Mouse (Mus musculus) limb, embryonic 15.5 days (tissue): ENCODE measurements around the gene Ccnd1. TPM values are rescaled to one million over a fixed set of nuclear protein-coding genes. Genes with fewer than 3 reads are reported as not detected.

Source experiments
- ATAC-seq: fragments of 200-750 bp; cut with Nextera tagmentation; 2 replicates; pipeline ENCODE4 v1.8.0; 2017; ENCODE audit warnings: low read depth, moderate TSS enrichment; ENCODE audit not compliant: insufficient number of reproducible peaks, low FRiP score, low TSS enrichment
- H3K27ac ChIP-seq: fragments of 300-500 bp; sonication (generic); 2 replicates; pipeline ENCODE4 v1.5.1; 2015; ENCODE audit warnings: moderate library complexity, mild to moderate bottlenecking, inconsistent platforms
- H3K27me3 ChIP-seq: fragments of 300-500 bp; sonication (generic); 2 replicates; pipeline ENCODE4 v1.6.1; 2015; ENCODE audit warnings: inconsistent platforms
- H3K36me3 ChIP-seq: fragments of 300-500 bp; sonication (generic); 2 replicates; pipeline ENCODE4 v1.6.1; 2015; ENCODE audit warnings: inconsistent platforms
- H3K4me1 ChIP-seq: fragments of 300-500 bp; sonication (generic); 2 replicates; pipeline ENCODE4 v1.6.1; 2015; ENCODE audit warnings: inconsistent platforms
- H3K4me2 ChIP-seq: fragments of 300-500 bp; sonication (generic); 2 replicates; pipeline ENCODE4 v1.6.1; 2015; ENCODE audit warnings: mild to moderate bottlenecking, inconsistent platforms
- H3K4me3 ChIP-seq: fragments of 300-500 bp; sonication (generic); 2 replicates; pipeline ENCODE4 v1.5.1; 2015; ENCODE audit warnings: mild to moderate bottlenecking, inconsistent platforms
- H3K9ac ChIP-seq: fragments of 300-500 bp; sonication (generic); 2 replicates; pipeline ENCODE4 v1.6.1; 2015; ENCODE audit warnings: inconsistent platforms
- H3K9me3 ChIP-seq: fragments of 300-500 bp; sonication (generic); 2 replicates; pipeline ENCODE4 v1.6.1; 2016; ENCODE audit warnings: inconsistent platforms
- WGBS: fragments of 180-500 bp; shearing (Covaris S2); methylation state at CpG from one replicate; pipeline ENCODE4 v1.1.7; 2015; 5-methylcytosine and 5-hydroxymethylcytosine counted together
- polyA plus RNA-seq: library from polyadenylated mRNA; unstranded; fragments of >200 nt; fragmentation: Nextera tagmentation; extraction: Ambion mirVana; gene quantifications from 2 replicates; pipeline ENCODE4 v1.2.1, GENCODE M21; 2015

Ccnd1 gene
- polyA plus RNA-seq, result 129 TPM in 2 replicates

- H3K9ac ChIP-seq, result peak within 1 kb of the TSS; percentile 71
- under 1% methylated on average over 39 of the region's 45 CpGs for WGBS
- peaks cover 70% of the 10 kb centered on the region for H3K4me1 ChIP-seq
- 0 out of 2 replicates have a peak, but pooled peaks cover 6% of the 10 kb centered on the region for H3K27me3 ChIP-seq
- peak within 1 kb of the TSS; percentile 57 for H3K4me3 ChIP-seq
- no peaks in the 10 kb centered on the region for H3K9me3 ChIP-seq
- ATAC-seq, result peak; percentile 53
- H3K4me2 ChIP-seq, result peak within 1 kb of the TSS; percentile 97
- H3K27ac ChIP-seq, result peak within 1 kb of the TSS; percentile 92
- H3K36me3 ChIP-seq, result peaks cover 27% of the 10 kb centered on the region
Measured at GRCm38 (mm10) chr7:144939344-144940002, at the start of gene Ccnd1. Gene Ccnd1 (minus strand): TSS chr7:144939925.

GRCm38 (mm10) chr7:144988856-144989255 is 49.1 kb upstream of the Ccnd1 start:
- no peaks in the 10 kb centered on the region for H3K9me3 ChIP-seq
- no peak overlapping the region for H3K27ac ChIP-seq
- 0 out of 2 replicates have a peak, but pooled peaks cover 9% of the 10 kb centered on the region for H3K4me1 ChIP-seq
- H3K27me3 ChIP-seq, result no peaks in the 10 kb centered on the region
- no peak overlapping the region for H3K9ac ChIP-seq
- H3K36me3 ChIP-seq, result no peaks in the 10 kb centered on the region
- WGBS, result 52% methylated on average over 3 of the region's 3 CpGs
- no peak overlapping the region for H3K4me2 ChIP-seq
- no peak for ATAC-seq
- no peak overlapping the region for H3K4me3 ChIP-seq

- Histone ChIP-seq H3K4me1 (peaks cover 13% of the 10 kb centered on the region; the same call in 1 of the 2 replicates), H3K36me3 (no peaks in the 10 kb centered on the region), H3K27me3 (no peaks in the 10 kb centered on the region), H3K4me2 (no peak overlapping the region), H3K27ac (no peak overlapping the region), H3K9me3 (no peaks in the 10 kb centered on the region), H3K9ac (no peak overlapping the region), H3K4me3 (no peak overlapping the region)
- WGBS, result 74% methylated on average over 1 of the region's 1 CpGs
- no peak for ATAC-seq
Measured at GRCm38 (mm10) chr7:144985100-144985499, 45.4 kb upstream of the Ccnd1 start.

GRCm38 (mm10) chr7:144982358-144983110 is 42.8 kb upstream of the Ccnd1 start:
- no peaks in the 10 kb centered on the region for H3K36me3 ChIP-seq
- no peaks in the 10 kb centered on the region for H3K27me3 ChIP-seq
- H3K4me2 ChIP-seq, result no peak overlapping the region
- no peak overlapping the region for H3K4me3 ChIP-seq
- no peak overlapping the region for H3K9ac ChIP-seq
- ATAC-seq, result no peak
- H3K9me3 ChIP-seq, result no peaks in the 10 kb centered on the region
- H3K27ac ChIP-seq, result no peak overlapping the region
- H3K4me1 ChIP-seq, result peaks cover 8% of the 10 kb centered on the region
- whole genome bisulfite sequencing, result 85% methylated on average over 6 of the region's 6 CpGs

GRCm38 (mm10) chr7:144981426-144982079 is 41.8 kb upstream of the Ccnd1 start:
- no peaks in the 10 kb centered on the region for H3K36me3 ChIP-seq
- H3K27me3 ChIP-seq, result no peaks in the 10 kb centered on the region
- H3K4me2 ChIP-seq, result no peak overlapping the region
- H3K9me3 ChIP-seq, result no peaks in the 10 kb centered on the region
- H3K4me1 ChIP-seq, result peaks cover 8% of the 10 kb centered on the region
- H3K9ac ChIP-seq, result no peak overlapping the region
- 78% methylated on average over 8 of the region's 8 CpGs for WGBS
- ATAC-seq, result no peak
- H3K27ac ChIP-seq, result no peak overlapping the region
- no peak overlapping the region for H3K4me3 ChIP-seq

GRCm38 (mm10) chr7:144979814-144980213 is 40.1 kb upstream of the Ccnd1 start:
- Histone ChIP-seq H3K27ac (no peak overlapping the region), H3K4me2 (no peak overlapping the region), H3K9me3 (no peaks in the 10 kb centered on the region), H3K36me3 (no peaks in the 10 kb centered on the region), H3K27me3 (no peaks in the 10 kb centered on the region), H3K4me1 (peaks cover 8% of the 10 kb centered on the region), H3K9ac (no peak overlapping the region), H3K4me3 (no peak overlapping the region)
- WGBS, result 71% methylated on average over 5 of the region's 5 CpGs
- no peak for ATAC-seq

GRCm38 (mm10) chr7:144977121-144977520 is 37.4 kb upstream of the Ccnd1 start:
- Histone ChIP-seq H3K27ac (no peak overlapping the region), H3K4me2 (no peak overlapping the region), H3K36me3 (no peaks in the 10 kb centered on the region), H3K4me3 (no peak overlapping the region), H3K9me3 (no peaks in the 10 kb centered on the region), H3K27me3 (no peaks in the 10 kb centered on the region), H3K4me1 (peaks cover 8% of the 10 kb centered on the region), H3K9ac (no peak overlapping the region)
- WGBS, result 77% methylated on average over 2 of the region's 2 CpGs
- no peak for ATAC-seq

GRCm38 (mm10) chr7:144973461-144973860 is 33.7 kb upstream of the Ccnd1 start:
- whole genome bisulfite sequencing, result 53% methylated on average over 8 of the region's 8 CpGs
- no peak for ATAC-seq
- Histone ChIP-seq H3K27me3 (no peaks in the 10 kb centered on the region), H3K9ac (no peak overlapping the region), H3K36me3 (no peaks in the 10 kb centered on the region), H3K4me3 (no peak overlapping the region), H3K9me3 (no peaks in the 10 kb centered on the region), H3K4me1 (no peaks in the 10 kb centered on the region), H3K27ac (no peak overlapping the region), H3K4me2 (no peak overlapping the region)

- Histone ChIP-seq H3K4me2 (no peak overlapping the region), H3K27ac (no peak overlapping the region), H3K4me3 (no peak overlapping the region), H3K27me3 (no peaks in the 10 kb centered on the region), H3K9me3 (no peaks in the 10 kb centered on the region), H3K36me3 (no peaks in the 10 kb centered on the region), H3K9ac (no peak overlapping the region), H3K4me1 (no peaks in the 10 kb centered on the region)
- WGBS, result 51% methylated on average over 2 of the region's 2 CpGs
- ATAC-seq, result no peak; the same call in 1 of the 2 replicates
Measured at GRCm38 (mm10) chr7:144971769-144972168, 32.0 kb upstream of the Ccnd1 start.

GRCm38 (mm10) chr7:144970997-144971768 is 31.5 kb upstream of the Ccnd1 start:
- ATAC-seq, result 0 out of 2 replicates have a peak, but pooled peaks have one; percentile 25
- H3K36me3 ChIP-seq, result no peaks in the 10 kb centered on the region
- WGBS, result 62% methylated on average over 8 of the region's 8 CpGs

GRCm38 (mm10) chr7:144965893-144966292 is 26.2 kb upstream of the Ccnd1 start:
- H3K4me3 ChIP-seq, result no peak overlapping the region
- H3K4me2 ChIP-seq, result no peak overlapping the region
- ATAC-seq, result no peak
- no peaks in the 10 kb centered on the region for H3K27me3 ChIP-seq
- H3K36me3 ChIP-seq, result no peaks in the 10 kb centered on the region
- no peaks in the 10 kb centered on the region for H3K4me1 ChIP-seq
- 74% methylated on average over 5 of the region's 5 CpGs for WGBS
- H3K27ac ChIP-seq, result no peak overlapping the region
- no peak overlapping the region for H3K9ac ChIP-seq
- no peaks in the 10 kb centered on the region for H3K9me3 ChIP-seq

More at GRCm38 (mm10) chr7:144970997-144971768, 31.5 kb upstream of the Ccnd1 start:
- no peaks in the 10 kb centered on the region for H3K4me1 ChIP-seq
- H3K4me2 ChIP-seq, result no peak overlapping the region
- H3K4me3 ChIP-seq, result no peak overlapping the region
- H3K9me3 ChIP-seq, result no peaks in the 10 kb centered on the region
- H3K9ac ChIP-seq, result no peak overlapping the region
- H3K27me3 ChIP-seq, result no peaks in the 10 kb centered on the region
- H3K27ac ChIP-seq, result no peak overlapping the region
